Mouse (Mus musculus) urinary bladder, adult 18-20 months (tissue): ENCODE data around the gene Gpr88.
"Not testable (repeated sequence)": the region's sequence is repeated elsewhere in the genome, so short reads cannot be mapped to it uniquely, and the experiment has no call there.

Source experiments
- DNase-seq, 2 experiments: peaks; one replicate each; pipeline ENCODE4 v3.0.0; 2022; ENCODE audit warnings: low spot score in 2 of 2, mixed read lengths in 2 of 2

Gene Gpr88

GRCm38 (mm10) chr3:116244476-116244875 is 8.8 kb downstream of the Gpr88 start:
- DNase-seq = no peak

GRCm38 (mm10) chr3:116242685-116243084 is 10.6 kb downstream of the Gpr88 start:
- DNase-seq = no peak

- DNase-seq = no peak
These were observed 15.8 kb downstream of the Gpr88 start for GRCm38 (mm10) chr3:116237527-116237926.

GRCm38 (mm10) chr3:116236856-116237255 is 16.4 kb downstream of the Gpr88 start:
- no peak for DNase-seq

- no peak for DNase-seq
These were observed 19.8 kb downstream of the Gpr88 start for GRCm38 (mm10) chr3:116233515-116233914.

- no peak for DNase-seq
These were observed 20.5 kb downstream of the Gpr88 start for GRCm38 (mm10) chr3:116232763-116233162.

GRCm38 (mm10) chr3:116229336-116229735 is 24.0 kb downstream of the Gpr88 start:
- DNase-seq = no peak

- DNase-seq = no peak
These were observed 24.7 kb downstream of the Gpr88 start for GRCm38 (mm10) chr3:116228360-116229245.

- no peak for DNase-seq
These were observed 25.9 kb downstream of the Gpr88 start for GRCm38 (mm10) chr3:116227383-116227782.

- DNase-seq = no peak
These were observed 26.4 kb downstream of the Gpr88 start for GRCm38 (mm10) chr3:116226915-116227314.

GRCm38 (mm10) chr3:116222511-116223243 is 30.6 kb downstream of the Gpr88 start:
- DNase-seq = no peak

GRCm38 (mm10) chr3:116221686-116222010 is 31.7 kb downstream of the Gpr88 start:
- no peak for DNase-seq

GRCm38 (mm10) chr3:116220980-116221685 is 32.2 kb downstream of the Gpr88 start:
- no peak for DNase-seq

GRCm38 (mm10) chr3:116217398-116217797 is 35.9 kb downstream of the Gpr88 start:
- DNase-seq = not testable (repeated sequence)

- DNase-seq = no peak
These were observed 37.0 kb downstream of the Gpr88 start for GRCm38 (mm10) chr3:116216261-116216660.

- no peak for DNase-seq
These were observed 41.7 kb downstream of the Gpr88 start for GRCm38 (mm10) chr3:116211639-116212038.

- no peak for DNase-seq
These were observed 42.6 kb downstream of the Gpr88 start for GRCm38 (mm10) chr3:116210720-116211121.

GRCm38 (mm10) chr3:116209214-116209613 is 44.1 kb downstream of the Gpr88 start:
- no peak for DNase-seq

GRCm38 (mm10) chr3:116206306-116206834 is 46.9 kb downstream of the Gpr88 start:
- no peak for DNase-seq

- DNase-seq = no peak
These were observed 47.7 kb downstream of the Gpr88 start for GRCm38 (mm10) chr3:116205346-116206219.

- DNase-seq = no peak
These were observed 48.7 kb downstream of the Gpr88 start for GRCm38 (mm10) chr3:116204643-116205042.
